Comparison of ENCODE assay signal across 8 mouse cellular contexts in the genomic region with DNA sequence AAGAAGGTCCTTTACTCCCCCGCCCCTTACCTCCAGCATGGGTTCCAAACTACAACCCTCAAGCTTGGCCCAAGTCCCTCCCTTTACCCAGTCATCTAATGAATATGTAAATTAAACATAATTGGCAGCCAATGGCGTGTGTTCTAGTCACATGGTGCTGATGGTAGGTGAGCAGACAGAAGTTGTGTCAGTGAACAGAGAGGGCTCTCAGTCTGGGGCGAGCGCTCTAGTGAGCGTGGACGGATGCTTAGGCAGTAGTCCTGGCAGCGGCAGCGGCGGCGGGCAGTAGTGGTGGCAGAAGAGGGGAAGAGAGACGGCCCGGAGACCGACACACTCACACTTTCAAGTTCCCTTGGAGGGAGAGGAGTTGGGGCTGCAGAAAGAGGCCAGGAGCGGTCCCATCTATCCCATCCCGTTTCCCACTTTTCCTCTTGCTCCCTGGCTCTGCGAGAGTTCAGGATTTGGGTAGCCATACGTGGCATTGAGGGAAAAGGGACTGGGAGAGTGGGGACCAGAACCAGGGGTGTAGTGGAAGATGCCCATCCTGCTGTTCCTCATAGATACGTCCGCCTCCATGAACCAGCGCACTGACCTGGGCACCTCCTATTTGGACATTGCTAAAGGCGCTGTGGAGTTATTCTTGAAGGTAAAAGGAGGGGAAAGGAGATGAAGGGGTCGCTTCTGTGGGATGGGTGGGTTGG. TPM values are rescaled to one million over a fixed set of nuclear protein-coding genes. Genes with fewer than 3 reads are reported as not detected.
DNase-seq lines count a peak whose midpoint lies in the region; ATAC-seq and TF ChIP-seq lines count a peak whose summit lies in the region.

A gene (plus strand): TSS at position 187 of the 701 bp plus-strand sequence.

- ATAC-seq in activated CD4-positive, CD25-positive, alpha-beta regulatory T cell, adult 4 months, result peak; percentile 83
- ATAC-seq in megakaryocyte progenitor cell, adult 5-6 weeks (replicated peaks; ENCODE audit: poor library complexity), result peak; percentile 71

- TF ChIP-seq POLR2A in cortical plate, adult 2 months (IDR thresholded peaks at IDR 0.05; ENCODE audit: extremely low read depth, insufficient read depth, low read length), result peak; percentile 99

- TF ChIP-seq CTCF in cortical plate, adult 2 months (IDR thresholded peaks at IDR 0.05; ENCODE audit: extremely low read depth, insufficient read depth, low read length), result no peak

- peak; percentile 33 for DNase-seq in gastrocnemius, postnatal 10 days
- DNase-seq in induced T-regulatory cell, adult 2 months (ENCODE audit: low read depth), result peak; percentile 86
- peak; percentile 74 to 83 for DNase-seq in left cerebral cortex, adult 9 months (ENCODE audit: low spot score in 2 of 2)
- peak; percentile 64 for DNase-seq in right cerebral cortex, postnatal 14 days
- DNase-seq in urinary bladder, postnatal 36 days (ENCODE audit: low spot score in 2 of 2), result peak; percentile 42 to 66

- H3K4me3 ChIP-seq in cortical plate, adult 2 months (ENCODE audit: insufficient read depth, low read length), result peak within 1 kb of the TSS; percentile 93

- peak within 1 kb of the TSS; percentile 95 for H3K27ac ChIP-seq in cortical plate, adult 2 months (ENCODE audit: insufficient read depth, low read length)

- no peaks in the 10 kb centered on the region for H3K4me1 ChIP-seq in cortical plate, adult 2 months (ENCODE audit: control insufficient read depth, insufficient read depth, low read length)

RNA-seq across cellular contexts. Expression of the gene that starts here (rescaled TPM):
- 10 to 100 TPM; 23.4 to 26.6 TPM for polyA plus RNA-seq in activated CD4-positive, CD25-positive, alpha-beta regulatory T cell, adult 4 months (2017; shearing (Covaris generic))
- polyA plus RNA-seq in cortical plate, adult 2 months (2012; rRNA removed), result 74.5 and 82.6 TPM in 2 replicates
- 10 to 100 TPM in 1 of 2 experiments, 1 to 10 TPM in 1; 8.9 to 13.4 TPM for total RNA-seq in gastrocnemius, postnatal 10 days (2021)
- total RNA-seq in megakaryocyte progenitor cell, adult 5-6 weeks (2015), result 99.4 and 104 TPM in 2 replicates
- 44.3 and 63.7 TPM in 2 replicates for total RNA-seq in megakaryocyte progenitor cell, adult 5-6 weeks (2017)

Comparison
In these comparisons a context has a peak if more than half of its experiments do, and no peak if none do; other contexts are left out.
1. Peak in every context shown above with its lines: DNase-seq, ATAC-seq, H3K4me3 ChIP-seq and H3K27ac ChIP-seq.
2. DNase-seq: peak in every context shown above with its lines; median percentile 86 in induced T-regulatory cell, adult 2 months; 78 in left cerebral cortex, adult 9 months; 64 in right cerebral cortex, postnatal 14 days; 54 in urinary bladder, postnatal 36 days; 33 in gastrocnemius, postnatal 10 days.